Mouse (Mus musculus): Measurements from ENCODE around the gene Schip1. TPM values are rescaled to one million over a fixed set of nuclear protein-coding genes. Genes with fewer than 3 reads are reported as not detected.

Schip1 gene
- total and polyA plus RNA-seq, 2 experiments from 2014 or later = 114 to 192 TPM

GRCm38 (mm10) chr3:68558744-68559143 is 494.1 kb downstream of the Schip1 start:
- no peaks in the 10 kb centered on the region for H3K27me3 ChIP-seq (ENCODE audit: insufficient read depth, low read length)
- 91% methylated on average over 6 of the region's 6 CpGs for WGBS
- no peak overlapping the region for H3K27ac ChIP-seq (ENCODE audit: low read depth, low read length)
- DNase-seq = no peak
- no peaks in the 10 kb centered on the region for H3K9me3 ChIP-seq (ENCODE audit: low read length)
- H3K36me3 ChIP-seq (ENCODE audit: insufficient read depth) = no peaks in the 10 kb centered on the region
- no peak overlapping the region for H3K4me3 ChIP-seq (ENCODE audit: low read depth, low read length)
- H3K4me1 ChIP-seq (ENCODE audit: insufficient read depth) = no peaks in the 10 kb centered on the region; the same call in 1 of the 2 replicates
- ATAC-seq = no peak
- no peak overlapping the region for H3K4me2 ChIP-seq (ENCODE audit: low read depth)
- no peak for TF ChIP-seq CTCF (IDR thresholded peaks at IDR 0.05; ENCODE audit: low read depth)
- H3K9ac ChIP-seq = no peak overlapping the region

GRCm38 (mm10) chr3:68560057-68560456 is 495.5 kb downstream of the Schip1 start:
- no peak overlapping the region for H3K9ac ChIP-seq
- no peak overlapping the region for H3K27ac ChIP-seq (ENCODE audit: low read depth, low read length)
- no peaks in the 10 kb centered on the region for H3K36me3 ChIP-seq (ENCODE audit: insufficient read depth)
- no peak for TF ChIP-seq CTCF (IDR thresholded peaks at IDR 0.05; ENCODE audit: low read depth)
- no peaks in the 10 kb centered on the region for H3K9me3 ChIP-seq (ENCODE audit: low read length)
- no peak overlapping the region for H3K4me3 ChIP-seq (ENCODE audit: low read depth, low read length)
- no peaks in the 10 kb centered on the region for H3K27me3 ChIP-seq (ENCODE audit: insufficient read depth, low read length)
- DNase-seq = no peak
- no peaks in the 10 kb centered on the region; the same call in 1 of the 2 replicates for H3K4me1 ChIP-seq (ENCODE audit: insufficient read depth)
- no peak for ATAC-seq
- no peak overlapping the region for H3K4me2 ChIP-seq (ENCODE audit: low read depth)
- 57% methylated on average over 5 of the region's 5 CpGs for WGBS

- Histone ChIP-seq H3K4me3 (ENCODE audit: low read depth, low read length) (no peak overlapping the region), H3K4me2 (ENCODE audit: low read depth) (no peak overlapping the region), H3K9ac (no peak overlapping the region), H3K27ac (ENCODE audit: low read depth, low read length) (no peak overlapping the region), H3K4me1 (ENCODE audit: insufficient read depth) (no peaks in the 10 kb centered on the region; the same call in 1 of the 2 replicates), H3K36me3 (ENCODE audit: insufficient read depth) (no peaks in the 10 kb centered on the region), H3K9me3 (ENCODE audit: low read length) (no peaks in the 10 kb centered on the region), H3K27me3 (ENCODE audit: insufficient read depth, low read length) (no peaks in the 10 kb centered on the region)
- TF ChIP-seq CTCF (IDR thresholded peaks at IDR 0.05; ENCODE audit: low read depth) = no peak
- ATAC-seq = no peak
- WGBS = 71% methylated on average over 2 of the region's 2 CpGs
- DNase-seq = no peak
Observed at GRCm38 (mm10) chr3:68562838-68563237, 498.2 kb downstream of the Schip1 start.

GRCm38 (mm10) chr3:68563922-68564321 is 499.3 kb downstream of the Schip1 start:
- peak; percentile 75 for DNase-seq
- Histone ChIP-seq H3K4me2 (ENCODE audit: low read depth) (no peak overlapping the region), H3K36me3 (ENCODE audit: insufficient read depth) (no peaks in the 10 kb centered on the region), H3K9ac (no peak overlapping the region), H3K27me3 (ENCODE audit: insufficient read depth, low read length) (no peaks in the 10 kb centered on the region), H3K4me3 (ENCODE audit: low read depth, low read length) (no peak overlapping the region), H3K4me1 (ENCODE audit: insufficient read depth) (no peaks in the 10 kb centered on the region; the same call in 1 of the 2 replicates), H3K9me3 (ENCODE audit: low read length) (no peaks in the 10 kb centered on the region), H3K27ac (ENCODE audit: low read depth, low read length) (no peak overlapping the region)
- TF ChIP-seq CTCF (IDR thresholded peaks at IDR 0.05; ENCODE audit: low read depth) = no peak
- WGBS = 18% methylated on average over 8 of the region's 8 CpGs
- peak; percentile 59 for ATAC-seq

DNA sequence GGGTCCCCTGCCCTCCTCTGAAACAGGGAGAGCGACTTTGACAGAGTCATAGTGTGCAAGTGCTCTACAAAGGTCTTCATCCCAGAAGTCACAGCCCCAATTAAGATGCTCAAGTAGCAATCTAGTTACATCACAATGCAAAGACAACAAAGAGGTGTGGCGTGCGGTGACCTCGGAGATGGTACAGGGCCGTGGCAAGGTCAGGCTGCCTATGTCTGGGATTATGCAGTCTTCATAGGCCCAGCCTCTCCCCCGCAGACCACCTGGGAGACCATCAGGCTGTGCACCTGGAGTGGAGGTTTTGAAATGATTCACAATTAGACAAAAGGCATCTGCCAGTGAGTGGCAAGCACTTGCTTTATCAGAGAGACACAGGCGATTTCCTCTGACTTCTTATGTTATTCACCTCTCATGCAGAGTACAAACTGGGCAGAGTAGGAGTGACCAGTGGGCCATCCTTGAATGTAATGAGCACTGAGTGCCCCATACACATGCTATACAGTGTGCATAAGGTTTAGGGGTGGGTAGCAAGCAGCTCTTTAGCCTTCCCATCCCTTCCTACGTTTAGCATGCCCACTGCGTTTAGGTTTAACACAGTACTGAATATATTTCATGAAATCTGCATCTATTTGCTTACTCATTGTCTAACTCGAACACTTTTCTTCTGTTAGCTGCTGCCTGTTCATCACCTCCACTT is 500.5 kb downstream of the Schip1 start:
- Histone ChIP-seq H3K4me2 (ENCODE audit: low read depth) (no peak overlapping the region), H3K9ac (no peak overlapping the region), H3K27ac (ENCODE audit: low read depth, low read length) (no peak overlapping the region), H3K36me3 (ENCODE audit: insufficient read depth) (no peaks in the 10 kb centered on the region), H3K9me3 (ENCODE audit: low read length) (no peaks in the 10 kb centered on the region), H3K4me1 (ENCODE audit: insufficient read depth) (no peaks in the 10 kb centered on the region; the same call in 1 of the 2 replicates), H3K4me3 (ENCODE audit: low read depth, low read length) (no peak overlapping the region), H3K27me3 (ENCODE audit: insufficient read depth, low read length) (no peaks in the 10 kb centered on the region)
- no peak for DNase-seq
- no peak for TF ChIP-seq CTCF (IDR thresholded peaks at IDR 0.05; ENCODE audit: low read depth)
- 58% methylated on average over 10 of the region's 10 CpGs for WGBS
- ATAC-seq = 0 out of 2 replicates have a peak, but pooled peaks have one; percentile 14

DNA sequence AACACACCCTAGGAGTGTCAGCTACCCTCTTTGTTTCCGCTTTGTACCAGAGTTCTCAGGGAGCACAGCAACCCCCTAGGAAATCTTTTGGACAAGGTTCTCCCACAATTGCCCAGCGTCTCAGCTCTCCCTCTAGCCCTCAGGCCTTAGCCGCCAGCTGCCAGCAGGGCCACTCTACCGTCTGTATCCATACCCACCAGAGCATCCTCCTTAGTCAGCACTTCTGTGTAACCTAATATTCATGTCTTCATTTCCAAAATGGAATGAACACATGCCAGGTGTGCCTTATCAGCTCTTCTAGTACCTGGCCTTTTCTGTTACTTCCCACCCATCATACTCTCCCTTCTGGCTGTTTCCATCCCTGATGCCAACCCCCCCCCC is 501.1 kb downstream of the Schip1 start:
- 0 out of 2 replicates have a peak, but pooled peaks have one; percentile 7 for ATAC-seq
- Histone ChIP-seq H3K9me3 (ENCODE audit: low read length) (no peaks in the 10 kb centered on the region), H3K4me2 (ENCODE audit: low read depth) (no peak overlapping the region), H3K36me3 (ENCODE audit: insufficient read depth) (no peaks in the 10 kb centered on the region), H3K27me3 (ENCODE audit: insufficient read depth, low read length) (no peaks in the 10 kb centered on the region), H3K4me1 (ENCODE audit: insufficient read depth) (no peaks in the 10 kb centered on the region; the same call in 1 of the 2 replicates), H3K9ac (no peak overlapping the region), H3K4me3 (ENCODE audit: low read depth, low read length) (no peak overlapping the region), H3K27ac (ENCODE audit: low read depth, low read length) (no peak overlapping the region)
- no peak for TF ChIP-seq CTCF (IDR thresholded peaks at IDR 0.05; ENCODE audit: low read depth)
- DNase-seq = no peak
- WGBS = 42% methylated on average over 4 of the region's 4 CpGs

GRCm38 (mm10) chr3:68567581-68567980 is 503.0 kb downstream of the Schip1 start:
- no peak overlapping the region for H3K4me3 ChIP-seq (ENCODE audit: low read depth, low read length)
- WGBS = 87% methylated on average over 7 of the region's 7 CpGs

More at GRCm38 (mm10) chr3:68567581-68567980, 503.0 kb downstream of the Schip1 start:
- no peaks in the 10 kb centered on the region; the same call in 1 of the 2 replicates for H3K4me1 ChIP-seq (ENCODE audit: insufficient read depth)
- H3K27ac ChIP-seq (ENCODE audit: low read depth, low read length) = no peak overlapping the region
- ATAC-seq (no peak), DNase-seq (no peak)
- H3K36me3 ChIP-seq (ENCODE audit: insufficient read depth) = no peaks in the 10 kb centered on the region
- H3K4me2 ChIP-seq (ENCODE audit: low read depth) = no peak overlapping the region
- no peaks in the 10 kb centered on the region for H3K9me3 ChIP-seq (ENCODE audit: low read length)
- no peaks in the 10 kb centered on the region for H3K27me3 ChIP-seq (ENCODE audit: insufficient read depth, low read length)
- no peak overlapping the region for H3K9ac ChIP-seq
- TF ChIP-seq CTCF (IDR thresholded peaks at IDR 0.05; ENCODE audit: low read depth) = no peak
